Mouse (Mus musculus) CH12.LX (cell line): ENCODE measurements at regions not wholly inside any gene's neighbourhood (a gene's known extent, or its start where the extent isn't known, plus 50 kb on each side); places are given as distances from the start of the nearest gene placed in this dataset.

Experiments
- DNase-seq: peaks from one replicate; pipeline ENCODE4 v3.0.0-alpha.2; 2013; ENCODE audit errors: extremely low read depth
- H3K27ac ChIP-seq: 2 replicates; pipeline ENCODE4 v1.5.1; 2012; ENCODE audit warnings: low read depth, mild to moderate bottlenecking, control low read depth, moderate library complexity; ENCODE audit not compliant: insufficient read depth
- H3K27me3 ChIP-seq: replicated peaks from 2 replicates; pipeline ENCODE3; 2012; ENCODE audit warnings: inconsistent platforms
- H3K36me3 ChIP-seq, 2 experiments: replicated peaks in 1 of 2; 2 replicates each; pipeline versions ENCODE3 to v1.6.1; 2012; ENCODE audit warnings: inconsistent platforms in 1 of 2, low read length in 1 of 2, mild to moderate bottlenecking in 1 of 2, mixed read lengths in 1 of 2, moderate library complexity in 1 of 2; ENCODE audit not compliant: control insufficient read depth in 1 of 2, insufficient read depth in 1 of 2
- H3K4me1 ChIP-seq, 2 experiments: 2 replicates each; pipeline ENCODE4 v1.6.1; 2012; ENCODE audit warnings: inconsistent platforms in 1 of 2, moderate library complexity in 1 of 2; ENCODE audit not compliant: insufficient read depth in 2 of 2, control insufficient read depth in 1 of 2
- H3K4me2 ChIP-seq: 2 replicates; pipeline ENCODE4 v1.6.1; 2012; ENCODE audit warnings: low read depth, mild to moderate bottlenecking, control low read depth; ENCODE audit not compliant: poor library complexity, insufficient read depth, severe bottlenecking
- H3K4me3 ChIP-seq, 3 experiments: fragments of 150-350 bp in 1 of 3; sonication (generic) in 1 of 3; replicated peaks in 1 of 3; 2 replicates each; pipeline versions ENCODE3 to v1.5.1; 2011 to 2012; ENCODE audit warnings: low read depth in 2 of 3, low read length in 2 of 3, mild to moderate bottlenecking in 2 of 3, moderate library complexity in 2 of 3, control low read depth in 1 of 3, improper control_type of control experiment in 1 of 3, inconsistent platforms in 1 of 3, mixed read lengths in 1 of 3; ENCODE audit not compliant: poor library complexity in 1 of 3
- H3K79me2 ChIP-seq: replicated peaks from 2 replicates; pipeline ENCODE4 v1.6.1; 2012; ENCODE audit warnings: mild to moderate bottlenecking, moderate library complexity; ENCODE audit not compliant: control insufficient read depth, poor library complexity, insufficient read depth, severe bottlenecking; ENCODE audit errors: extremely low read depth
- H3K9ac ChIP-seq: 2 replicates; pipeline ENCODE4 v1.6.1; 2012; ENCODE audit warnings: low read depth, mild to moderate bottlenecking, control low read depth, moderate library complexity; ENCODE audit not compliant: insufficient read depth
- H3K9me3 ChIP-seq: replicated peaks from 2 replicates; pipeline ENCODE3; 2012; ENCODE audit warnings: low read length, inconsistent platforms, mixed read lengths
- CTCF ChIP-seq, 2 experiments: IDR thresholded peaks in 1 of 2; conservative IDR thresholded peaks in 1 of 2; 2 replicates each; pipeline ENCODE4 v1.5.1; 2011 to 2012; ENCODE audit warnings: low read depth in 2 of 2, low read length in 2 of 2, improper control_type of control experiment in 1 of 2, inconsistent platforms in 1 of 2, mild to moderate bottlenecking in 1 of 2, moderate library complexity in 1 of 2
- GABPA ChIP-seq: IDR thresholded peaks from 2 replicates; pipeline ENCODE4 v1.6.1; 2012; ENCODE audit warnings: low read depth, low read length, improper control_type of control experiment, inconsistent platforms; ENCODE audit not compliant: insufficient replicate concordance
- HCFC1 ChIP-seq: IDR thresholded peaks from 2 replicates; pipeline ENCODE4 v1.6.1; 2012; ENCODE audit warnings: low read depth, mild to moderate bottlenecking, inconsistent platforms, low read length, improper control_type of control experiment
- IRF4 ChIP-seq: IDR thresholded peaks from 2 replicates; pipeline ENCODE4 v1.6.1; 2014; ENCODE audit warnings: low read depth, mild to moderate bottlenecking, inconsistent platforms, low read length, improper control_type of control experiment
- JUN ChIP-seq: IDR thresholded peaks from 2 replicates; pipeline ENCODE4 v1.6.1; 2011; ENCODE audit warnings: low read depth, mild to moderate bottlenecking, low read length, improper control_type of control experiment, moderate library complexity; ENCODE audit not compliant: insufficient read depth
- KAT2A ChIP-seq: IDR thresholded peaks from 2 replicates; pipeline ENCODE4 v1.6.1; 2012; ENCODE audit warnings: low read length, improper control_type of control experiment, inconsistent platforms; ENCODE audit not compliant: insufficient replicate concordance
- MEF2A ChIP-seq: IDR thresholded peaks from 2 replicates; pipeline ENCODE4 v1.6.1; 2014; ENCODE audit warnings: low read depth, mild to moderate bottlenecking, inconsistent platforms, low read length, improper control_type of control experiment, borderline replicate concordance
- NRF1 ChIP-seq: IDR thresholded peaks from 2 replicates; pipeline ENCODE4 v1.6.1; 2014; ENCODE audit warnings: low read depth, mild to moderate bottlenecking, inconsistent platforms, low read length, improper control_type of control experiment, moderate library complexity
- POLR2AphosphoS2 ChIP-seq: IDR thresholded peaks from 2 replicates; pipeline ENCODE4 v1.6.1; 2011; ENCODE audit warnings: low read depth, low read length, improper control_type of control experiment
- SIN3A ChIP-seq: IDR thresholded peaks from 2 replicates; pipeline ENCODE4 v1.6.1; 2012; ENCODE audit warnings: low read length, improper control_type of control experiment, inconsistent platforms
- TCF12 ChIP-seq: IDR thresholded peaks from 2 replicates; pipeline ENCODE4 v1.6.1; 2014; ENCODE audit warnings: low read depth, mild to moderate bottlenecking, inconsistent platforms, low read length, improper control_type of control experiment
- UBTF ChIP-seq: IDR thresholded peaks from 2 replicates; pipeline ENCODE4 v1.6.1; 2012; ENCODE audit warnings: low read depth, mild to moderate bottlenecking, inconsistent platforms, low read length, improper control_type of control experiment, moderate library complexity
- USF1 ChIP-seq: IDR thresholded peaks from 2 replicates; pipeline ENCODE4 v1.6.1; 2014; ENCODE audit warnings: low read depth, mild to moderate bottlenecking, inconsistent platforms, low read length, improper control_type of control experiment
- USF2 ChIP-seq: conservative IDR thresholded peaks from 2 replicates; pipeline ENCODE4 v1.6.1; 2011; ENCODE audit warnings: low read depth, low read length, improper control_type of control experiment
- ZC3H11A ChIP-seq: IDR thresholded peaks from 2 replicates; pipeline ENCODE4 v1.6.1; 2012; ENCODE audit warnings: low read depth, mild to moderate bottlenecking, inconsistent platforms, low read length, improper control_type of control experiment
- ZKSCAN1 ChIP-seq: IDR thresholded peaks from 2 replicates; pipeline ENCODE4 v1.6.1; 2012; ENCODE audit warnings: low read depth, inconsistent platforms, low read length, improper control_type of control experiment, borderline replicate concordance
- ZMIZ1 ChIP-seq: IDR thresholded peaks from 2 replicates; pipeline ENCODE4 v1.6.1; 2012; ENCODE audit warnings: low read depth, mild to moderate bottlenecking, inconsistent platforms, low read length, improper control_type of control experiment
- dilution Hi-C: fragments of 300-500 bp; cut with MboI; formaldehyde crosslinking; loops from 2 replicates; pipeline ENCODE4 v1.14.3; 2020; ENCODE audit warnings: low sequenced_read_pairs; ENCODE audit not compliant: extremely low pct_unique_long_range_greater_than_20kb, extremely low pct_ligation_motif_present
- in situ Hi-C: fragments of 300-500 bp; cut with MboI; formaldehyde crosslinking; loops from 3 replicates; pipeline ENCODE4 v1.14.3; 2019; ENCODE audit warnings: low sequenced_read_pairs, low pct_ligation_motif_present, low pct_unique_long_range_greater_than_20kb, mixed read lengths

DNA sequence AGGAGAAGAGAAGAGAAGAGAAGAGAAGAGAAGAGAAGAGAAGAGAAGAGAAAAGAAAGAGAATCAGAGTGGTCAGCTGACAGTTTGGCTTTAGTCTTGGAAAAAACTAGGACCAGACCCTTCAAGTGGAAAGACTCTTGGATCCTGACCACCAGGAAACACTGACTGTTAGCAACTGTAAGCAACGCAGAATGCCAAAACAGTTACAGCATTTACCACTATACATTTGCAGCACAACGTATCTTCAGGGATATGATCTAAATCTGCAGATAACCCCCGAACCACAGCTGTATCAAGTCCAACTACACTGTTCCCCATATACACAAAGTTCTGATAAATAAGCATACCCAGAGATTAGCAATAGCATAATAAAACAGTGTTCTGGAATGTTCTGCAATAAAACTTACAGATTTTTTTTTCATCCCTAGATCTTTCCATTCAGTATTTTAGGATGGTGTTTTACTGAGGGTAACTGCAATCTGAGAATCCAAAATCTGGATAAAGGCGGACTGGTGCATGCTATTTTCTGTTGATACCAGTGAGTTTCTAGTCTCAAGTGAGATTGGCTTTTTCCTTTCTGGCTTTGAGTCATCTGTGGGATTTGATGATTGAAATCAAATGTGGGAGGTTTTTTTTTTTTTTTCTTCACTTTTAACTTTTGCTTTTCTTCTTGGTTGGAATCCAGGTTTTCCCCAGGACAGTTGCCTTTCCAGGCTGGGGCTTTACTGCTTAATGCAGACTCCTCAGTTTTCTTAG, 65.9 kb upstream of the Ptprm start:
- no peak overlapping the region for H3K9ac ChIP-seq
- TF ChIP-seq NRF1 (no peak), ZKSCAN1 (no peak), CTCF (conservative IDR thresholded peaks at IDR 0.05 in 1 of 2, IDR thresholded peaks at IDR 0.05 in 1 of 2; ENCODE audit: low read depth in 2 of 2, low read length in 2 of 2) (no peak), ZC3H11A (no peak), ZMIZ1 (no peak), MEF2A (no peak), JUN (no peak), TCF12 (no peak), USF2 (no peak), POLR2AphosphoS2 (no peak), HCFC1 (no peak), GABPA (no peak), SIN3A (no peak), KAT2A (no peak), UBTF (no peak), USF1 (no peak)
- dilution Hi-C loops: no loop called here
- no peak for DNase-seq
- H3K9me3 ChIP-seq: peaks cover 50% of the 10 kb centered on the region
- no peak overlapping the region for H3K27ac ChIP-seq
- H3K4me1 ChIP-seq: no peaks in the 10 kb centered on the region
- in situ Hi-C loops: no loop called here
- no peak overlapping the region for H3K4me2 ChIP-seq
- no peaks in the 10 kb centered on the region for H3K27me3 ChIP-seq
- no peaks in the 10 kb centered on the region for H3K79me2 ChIP-seq
- H3K4me3 ChIP-seq: no peak overlapping the region
- no peaks in the 10 kb centered on the region for H3K36me3 ChIP-seq

DNA sequence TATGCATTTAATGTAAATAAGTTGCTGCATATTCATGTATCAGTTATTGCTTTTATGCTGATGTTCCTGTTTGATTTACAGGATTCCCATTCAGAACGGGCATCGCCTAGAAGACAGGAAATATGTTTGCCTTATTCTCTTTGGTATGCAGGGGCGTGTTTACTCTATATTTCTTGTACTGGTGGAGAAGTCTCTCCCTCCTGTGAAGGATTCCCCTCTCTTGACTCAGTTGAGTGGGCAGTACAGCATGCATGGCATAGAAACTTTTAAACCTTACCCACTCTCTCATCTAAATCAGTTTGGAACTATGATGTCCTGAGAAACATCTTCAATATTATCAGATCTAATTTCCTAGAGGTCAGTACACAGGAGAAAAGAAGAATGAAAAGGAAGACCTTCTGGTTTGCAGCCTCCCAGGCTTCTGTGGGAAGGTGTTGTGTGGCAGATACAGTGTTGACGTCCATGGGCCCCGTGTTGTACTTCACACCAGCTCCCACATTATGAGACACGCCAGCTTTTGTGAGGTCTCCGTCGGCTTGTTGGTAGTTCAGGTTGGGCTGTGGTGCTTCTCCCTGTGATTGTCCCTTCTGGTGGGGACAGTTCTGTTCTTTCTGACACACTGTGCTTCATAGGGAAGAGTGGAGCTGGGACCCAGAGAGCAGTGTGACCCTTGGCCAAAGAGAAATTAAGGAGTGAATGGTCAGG, 58.4 kb upstream of the Ptprm start:
- H3K4me2 ChIP-seq: no peak overlapping the region
- H3K27me3 ChIP-seq: no peaks in the 10 kb centered on the region
- H3K36me3 ChIP-seq: no peaks in the 10 kb centered on the region
- no peak for DNase-seq
- in situ Hi-C loops: no loop called here
- dilution Hi-C loops: no loop called here
- no peak overlapping the region for H3K4me3 ChIP-seq
- H3K9ac ChIP-seq: no peak overlapping the region
- H3K27ac ChIP-seq: no peak overlapping the region
- H3K79me2 ChIP-seq: no peaks in the 10 kb centered on the region
- H3K4me1 ChIP-seq: no peaks in the 10 kb centered on the region
- peaks cover 71% of the 10 kb centered on the region for H3K9me3 ChIP-seq
- TF ChIP-seq IRF4: no peak
